Mouse (Mus musculus): Measurements from ENCODE around the gene Casq2. TPM values are rescaled to one million over a fixed set of nuclear protein-coding genes. Genes with fewer than 3 reads are reported as not detected.

Casq2 gene
- 5.2 and 6.3 TPM in 2 replicates for polyA plus RNA-seq (2012; rRNA removed)

GRCm38 (mm10) chr3:102086283-102086682 lies at the start of gene Casq2:
Casq2 (plus strand) TSS chr3:102086415.
- no peak for DNase-seq (ENCODE audit: low read depth, low spot score)
- 68% methylated on average over 4 of the region's 4 CpGs for whole genome bisulfite sequencing

GRCm38 (mm10) chr3:102037806-102038205 lies 48.4 kb upstream of the Casq2 start:
- 88% methylated on average over 5 of the region's 5 CpGs for WGBS
- DNase-seq (ENCODE audit: low read depth, low spot score) = no peak

GRCm38 (mm10) chr3:102038608-102039007 lies 47.6 kb upstream of the Casq2 start:
- WGBS = 76% methylated on average over 6 of the region's 6 CpGs
- no peak for DNase-seq (ENCODE audit: low read depth, low spot score)

GRCm38 (mm10) chr3:102041632-102042031 lies 44.6 kb upstream of the Casq2 start:
- no peak for DNase-seq (ENCODE audit: low read depth, low spot score)
- 84% methylated on average over 4 of the region's 4 CpGs for whole genome bisulfite sequencing

- 32% methylated on average over 3 of the region's 3 CpGs for WGBS
- DNase-seq (ENCODE audit: low read depth, low spot score) = no peak
These were observed 41.1 kb upstream of the Casq2 start for GRCm38 (mm10) chr3:102045071-102045470.

GRCm38 (mm10) chr3:102047532-102047931 lies 38.7 kb upstream of the Casq2 start:
- DNase-seq (ENCODE audit: low read depth, low spot score) = no peak
- WGBS = 92% methylated on average over 2 of the region's 2 CpGs

GRCm38 (mm10) chr3:102049207-102050104 lies 36.8 kb upstream of the Casq2 start:
- DNase-seq (ENCODE audit: low read depth, low spot score) = no peak
- 85% methylated on average over 14 of the region's 14 CpGs for WGBS

GRCm38 (mm10) chr3:102052036-102052435 lies 34.2 kb upstream of the Casq2 start:
- WGBS = 27% methylated on average over 3 of the region's 3 CpGs
- no peak for DNase-seq (ENCODE audit: low read depth, low spot score)

GRCm38 (mm10) chr3:102053293-102053692 lies 32.9 kb upstream of the Casq2 start:
- 64% methylated on average over 8 of the region's 8 CpGs for WGBS
- no peak for DNase-seq (ENCODE audit: low read depth, low spot score)

GRCm38 (mm10) chr3:102055878-102056277 lies 30.3 kb upstream of the Casq2 start:
- DNase-seq (ENCODE audit: low read depth, low spot score) = no peak
- 86% methylated on average over 4 of the region's 4 CpGs for WGBS

- 74% methylated on average over 6 of the region's 6 CpGs for WGBS
These were observed 26.1 kb upstream of the Casq2 start for GRCm38 (mm10) chr3:102060065-102060464.

GRCm38 (mm10) chr3:102061923-102062670 lies 24.1 kb upstream of the Casq2 start:
- DNase-seq (ENCODE audit: low read depth, low spot score) = no peak
- WGBS = 46% methylated on average over 14 of the region's 14 CpGs

More at GRCm38 (mm10) chr3:102060065-102060464, 26.1 kb upstream of the Casq2 start:
- DNase-seq (ENCODE audit: low read depth, low spot score) = no peak

GRCm38 (mm10) chr3:102062671-102063010 lies 23.6 kb upstream of the Casq2 start:
- no peak for DNase-seq (ENCODE audit: low read depth, low spot score)
- WGBS = 26% methylated on average over 8 of the region's 8 CpGs

- WGBS = 40% methylated on average over 10 of the region's 10 CpGs
- DNase-seq (ENCODE audit: low read depth, low spot score) = no peak
These were observed 22.7 kb upstream of the Casq2 start for GRCm38 (mm10) chr3:102063273-102064120.

GRCm38 (mm10) chr3:102064566-102064965 lies 21.6 kb upstream of the Casq2 start:
- WGBS = 69% methylated on average over 6 of the region's 6 CpGs
- DNase-seq (ENCODE audit: low read depth, low spot score) = no peak

GRCm38 (mm10) chr3:102067306-102067705 lies 18.9 kb upstream of the Casq2 start:
- DNase-seq (ENCODE audit: low read depth, low spot score) = no peak
- WGBS = 80% methylated on average over 1 of the region's 1 CpGs

GRCm38 (mm10) chr3:102067861-102068260 lies 18.4 kb upstream of the Casq2 start:
- no peak for DNase-seq (ENCODE audit: low read depth, low spot score)
- 98% methylated on average over 2 of the region's 2 CpGs for WGBS

- WGBS = 75% methylated on average over 4 of the region's 4 CpGs
- no peak for DNase-seq (ENCODE audit: low read depth, low spot score)
These were observed 17.0 kb upstream of the Casq2 start for GRCm38 (mm10) chr3:102069260-102069659.

- DNase-seq (ENCODE audit: low read depth, low spot score) = no peak
- 76% methylated on average over 5 of the region's 5 CpGs for WGBS
These were observed 16.5 kb upstream of the Casq2 start for GRCm38 (mm10) chr3:102069686-102070085.

GRCm38 (mm10) chr3:102070360-102070759 lies 15.9 kb upstream of the Casq2 start:
- 89% methylated on average over 7 of the region's 7 CpGs for WGBS
- no peak for DNase-seq (ENCODE audit: low read depth, low spot score)
